Mouse (Mus musculus) limb, embryonic 11.5 days (tissue): ENCODE data around the gene Acads. TPM values are rescaled to one million over a fixed set of nuclear protein-coding genes. Genes with fewer than 3 reads are reported as not detected.

Experiments used
- ATAC-seq: fragments of 200-750 bp; cut with Nextera tagmentation; 2 replicates; pipeline ENCODE4 v1.8.0; 2017; ENCODE audit warnings: low read depth; ENCODE audit not compliant: insufficient number of reproducible peaks, low FRiP score, low TSS enrichment
- DNase-seq: peaks from one replicate; pipeline ENCODE4 v3.0.0-alpha.2; 2015; ENCODE audit warnings: low spot score
- H3K27ac ChIP-seq: fragments of 300-500 bp; sonication (generic); replicated peaks from 2 replicates; pipeline ENCODE4 v1.5.1; 2014; ENCODE audit warnings: low read depth, mild to moderate bottlenecking, low read length
- H3K27me3 ChIP-seq: fragments of 300-500 bp; sonication (generic); 2 replicates; pipeline ENCODE4 v1.6.1; 2014; ENCODE audit warnings: mild to moderate bottlenecking, low read length, mixed read lengths; ENCODE audit not compliant: control insufficient read depth, insufficient read depth
- H3K36me3 ChIP-seq: fragments of 300-500 bp; sonication (generic); 2 replicates; pipeline ENCODE4 v1.6.1; 2014; ENCODE audit warnings: mild to moderate bottlenecking, low read length, moderate library complexity, mixed read lengths; ENCODE audit not compliant: control insufficient read depth, insufficient read depth
- H3K4me1 ChIP-seq: fragments of 300-500 bp; sonication (generic); 2 replicates; pipeline ENCODE4 v1.6.1; 2014; ENCODE audit warnings: low read length, mixed read lengths; ENCODE audit not compliant: control insufficient read depth, insufficient read depth
- H3K4me2 ChIP-seq: fragments of 300-500 bp; sonication (generic); 2 replicates; pipeline ENCODE4 v1.6.1; 2014; ENCODE audit warnings: low read depth, mild to moderate bottlenecking, moderate library complexity; ENCODE audit not compliant: severe bottlenecking
- H3K4me3 ChIP-seq: fragments of 300-500 bp; sonication (generic); 2 replicates; pipeline ENCODE4 v1.5.1; 2014; ENCODE audit warnings: low read depth, low read length
- H3K9ac ChIP-seq: fragments of 300-500 bp; sonication (generic); 2 replicates; pipeline ENCODE4 v1.6.1; 2014; ENCODE audit warnings: mild to moderate bottlenecking, low read length
- H3K9me3 ChIP-seq: fragments of 300-500 bp; sonication (generic); 2 replicates; pipeline ENCODE4 v1.6.1; 2016; ENCODE audit warnings: low read length; ENCODE audit not compliant: control insufficient read depth
- WGBS: fragments of 180-500 bp; shearing (Covaris S2); extraction: QIAGEN DNeasy Blood & Tissue Kit; methylation state at CpG from one replicate; pipeline ENCODE4 v1.1.7; 2014; 5-methylcytosine and 5-hydroxymethylcytosine counted together
- polyA plus RNA-seq: library from polyadenylated mRNA; unstranded; fragments of >200 nt; fragmentation: Nextera tagmentation; extraction: Ambion mirVana; gene quantifications from 2 replicates; pipeline ENCODE4 v1.2.1, GENCODE M21; 2014

Gene Acads
- polyA plus RNA-seq, 1 experiment from 2014 or later: 49.3 TPM

DNA sequence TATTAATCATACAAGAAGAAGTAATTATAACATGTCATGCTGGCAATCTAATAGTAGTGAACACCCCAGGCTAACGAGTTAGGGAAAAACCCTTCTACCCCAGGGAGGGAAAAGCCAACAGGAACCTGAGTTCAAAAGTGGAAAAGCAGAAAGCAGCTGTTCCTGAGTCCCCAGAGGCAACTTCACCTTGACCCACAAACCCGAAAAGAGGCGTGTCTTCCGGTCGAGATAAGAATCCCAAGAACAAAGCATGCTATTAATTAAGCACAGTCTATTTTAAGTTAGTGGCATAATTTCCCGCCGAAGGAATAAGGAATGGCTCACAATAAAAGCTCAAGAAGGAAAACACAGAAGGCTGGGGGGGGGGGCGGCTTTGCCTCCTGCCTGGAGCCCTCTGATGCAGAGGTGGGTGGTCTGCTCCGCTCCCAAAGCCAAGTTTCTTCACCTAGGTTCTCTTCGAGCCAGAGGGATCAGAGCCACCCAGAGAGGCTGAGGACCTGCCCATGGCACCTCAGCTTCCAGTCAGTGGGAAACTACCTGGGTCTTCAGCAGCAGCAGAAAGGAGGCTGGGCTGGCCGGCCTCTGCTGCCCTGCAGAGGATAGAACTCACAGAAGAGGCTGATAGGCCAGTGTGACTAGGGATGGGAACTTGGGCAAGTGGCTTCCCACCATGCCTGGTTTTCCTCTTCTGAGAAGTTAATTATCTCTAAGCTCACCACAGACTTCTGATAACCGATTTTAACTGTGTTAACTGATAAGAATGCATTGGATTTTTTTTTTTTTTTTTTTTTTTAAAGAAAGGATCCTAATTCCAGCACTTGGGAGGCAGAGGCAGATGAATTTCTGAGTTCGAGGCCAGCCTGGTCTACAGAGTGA is 42.2 kb upstream of the Acads start:
- ATAC-seq: no peak
- WGBS: 27% methylated on average over 13 of the region's 13 CpGs
- Histone ChIP-seq H3K27me3 (no peaks in the 10 kb centered on the region), H3K4me3 (no peak overlapping the region), H3K4me2 (no peak overlapping the region), H3K9ac (no peak overlapping the region), H3K9me3 (no peaks in the 10 kb centered on the region), H3K27ac (no peak overlapping the region), H3K4me1 (peaks cover 8% of the 10 kb centered on the region), H3K36me3 (no peaks in the 10 kb centered on the region)
- DNase-seq: peak; percentile 42

DNA sequence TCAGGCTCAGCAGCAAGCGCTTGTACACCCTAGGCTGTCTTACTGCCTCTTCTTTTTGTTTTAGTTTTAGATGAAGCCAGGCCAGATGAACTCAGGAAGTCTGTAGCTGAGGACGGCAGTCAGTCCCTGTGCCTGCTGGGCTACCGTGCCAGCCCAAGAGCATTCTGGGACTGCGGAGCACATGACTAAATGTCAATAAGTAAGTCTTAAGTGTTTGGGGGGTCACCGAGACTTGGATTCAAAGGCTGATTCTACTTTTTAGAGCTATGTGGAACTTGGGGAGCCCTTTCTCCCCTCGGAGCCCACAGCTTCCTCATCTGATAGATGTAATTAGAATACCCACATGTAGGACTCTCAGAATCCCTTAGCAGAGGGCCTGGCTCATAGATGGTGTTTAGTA is 41.5 kb upstream of the Acads start:
- no peaks in the 10 kb centered on the region for H3K9me3 ChIP-seq
- H3K4me2 ChIP-seq: no peak overlapping the region
- ATAC-seq: no peak
- 64% methylated on average over 6 of the region's 6 CpGs for WGBS
- H3K4me3 ChIP-seq: no peak overlapping the region
- DNase-seq: no peak
- H3K27me3 ChIP-seq: no peaks in the 10 kb centered on the region
- H3K36me3 ChIP-seq: no peaks in the 10 kb centered on the region
- no peak overlapping the region for H3K27ac ChIP-seq
- peaks cover 14% of the 10 kb centered on the region for H3K4me1 ChIP-seq
- H3K9ac ChIP-seq: no peak overlapping the region

DNA sequence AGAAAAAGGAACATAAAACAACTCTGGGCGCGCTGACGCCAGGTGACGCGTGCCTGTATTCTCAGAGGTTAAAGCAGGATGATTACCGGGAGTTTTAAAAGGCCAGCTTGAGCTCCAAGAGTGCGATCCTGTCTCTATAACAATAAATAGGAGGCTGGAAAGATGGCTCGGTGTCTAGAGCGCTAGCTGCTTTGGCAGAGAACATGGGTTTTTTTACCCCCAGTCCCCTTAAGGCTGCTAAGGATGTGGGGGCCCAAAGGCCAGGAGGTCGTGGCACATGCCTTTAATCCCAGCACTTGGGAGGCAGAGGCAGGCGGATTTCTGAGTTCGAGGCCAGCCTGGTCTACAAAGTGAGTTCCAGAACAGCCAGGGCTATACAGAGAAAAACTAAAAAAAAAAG is 40.0 kb upstream of the Acads start:
- H3K36me3 ChIP-seq: no peaks in the 10 kb centered on the region
- H3K4me2 ChIP-seq: peak overlapping the region; percentile 81
- 39% methylated on average over 12 of the region's 12 CpGs for WGBS
- H3K27me3 ChIP-seq: no peaks in the 10 kb centered on the region
- peak overlapping the region; percentile 58 for H3K9ac ChIP-seq
- H3K27ac ChIP-seq: peak overlapping the region; percentile 90
- ATAC-seq (no peak), DNase-seq (no peak)
- peaks cover 22% of the 10 kb centered on the region for H3K4me1 ChIP-seq
- H3K4me3 ChIP-seq: peak overlapping the region; percentile 100
- no peaks in the 10 kb centered on the region for H3K9me3 ChIP-seq

DNA sequence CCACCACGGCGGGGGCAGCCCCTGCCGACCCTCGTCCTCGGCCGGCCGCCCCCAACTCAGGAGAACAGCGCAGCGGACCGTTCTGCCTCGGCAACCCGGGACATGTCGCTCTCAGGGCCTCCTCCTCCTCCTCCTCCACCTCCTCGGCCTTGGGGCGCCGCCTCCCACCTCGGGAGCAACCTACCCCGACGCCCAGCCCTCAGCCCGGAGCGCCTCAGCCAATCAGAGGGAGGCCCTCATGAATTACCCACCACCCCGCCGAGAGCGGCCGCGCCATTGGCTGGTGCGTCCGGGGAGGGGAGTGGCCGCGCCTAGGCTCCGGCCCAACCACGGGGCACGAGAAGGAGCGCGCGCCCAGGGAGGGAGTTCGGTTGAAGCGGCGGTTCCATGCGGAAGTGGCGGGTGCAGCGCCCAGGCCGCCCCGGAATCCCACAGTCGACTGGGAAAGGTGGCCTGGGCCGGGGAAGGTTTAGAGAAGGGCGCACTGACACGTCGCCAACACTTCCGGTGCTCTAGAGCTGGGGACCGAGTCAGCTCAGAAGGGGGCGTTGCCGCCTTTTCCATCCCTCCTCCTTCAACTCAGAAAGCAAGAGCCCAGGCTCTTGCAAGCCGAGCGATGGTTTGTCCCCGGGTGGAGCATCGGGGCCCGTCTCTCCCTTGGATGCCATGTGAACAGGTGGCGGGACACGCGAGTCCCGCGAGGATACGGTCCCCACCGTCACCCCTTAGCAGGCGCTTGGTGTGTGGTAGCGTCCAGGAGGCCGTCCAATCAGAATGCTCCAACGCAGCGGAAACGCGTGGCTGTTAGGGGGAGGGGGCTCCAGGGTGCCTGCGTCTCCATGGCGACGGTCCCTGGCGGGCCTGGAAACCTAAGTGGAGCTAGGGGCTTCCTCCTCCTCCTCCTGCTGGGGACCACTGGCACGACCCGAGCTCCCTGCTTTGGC is 39.2 kb upstream of the Acads start, which contains the start of gene Mlec:
TSS of gene Mlec (minus strand) at position 140 of the 944 bp plus-strand sequence.
- ATAC-seq (peak; percentile 96), DNase-seq (peak; percentile 99)
- peak within 1 kb of the TSS; percentile 81 for H3K4me2 ChIP-seq
- H3K9ac ChIP-seq: peak within 1 kb of the TSS; percentile 96
- no peaks in the 10 kb centered on the region for H3K36me3 ChIP-seq
- no peaks in the 10 kb centered on the region for H3K9me3 ChIP-seq
- WGBS: under 1% methylated on average over 72 of the region's 78 CpGs
- peaks cover 22% of the 10 kb centered on the region for H3K4me1 ChIP-seq
- H3K27me3 ChIP-seq: no peaks in the 10 kb centered on the region
- H3K4me3 ChIP-seq: peak within 1 kb of the TSS; percentile 100
- peak within 1 kb of the TSS; percentile 90 for H3K27ac ChIP-seq

DNA sequence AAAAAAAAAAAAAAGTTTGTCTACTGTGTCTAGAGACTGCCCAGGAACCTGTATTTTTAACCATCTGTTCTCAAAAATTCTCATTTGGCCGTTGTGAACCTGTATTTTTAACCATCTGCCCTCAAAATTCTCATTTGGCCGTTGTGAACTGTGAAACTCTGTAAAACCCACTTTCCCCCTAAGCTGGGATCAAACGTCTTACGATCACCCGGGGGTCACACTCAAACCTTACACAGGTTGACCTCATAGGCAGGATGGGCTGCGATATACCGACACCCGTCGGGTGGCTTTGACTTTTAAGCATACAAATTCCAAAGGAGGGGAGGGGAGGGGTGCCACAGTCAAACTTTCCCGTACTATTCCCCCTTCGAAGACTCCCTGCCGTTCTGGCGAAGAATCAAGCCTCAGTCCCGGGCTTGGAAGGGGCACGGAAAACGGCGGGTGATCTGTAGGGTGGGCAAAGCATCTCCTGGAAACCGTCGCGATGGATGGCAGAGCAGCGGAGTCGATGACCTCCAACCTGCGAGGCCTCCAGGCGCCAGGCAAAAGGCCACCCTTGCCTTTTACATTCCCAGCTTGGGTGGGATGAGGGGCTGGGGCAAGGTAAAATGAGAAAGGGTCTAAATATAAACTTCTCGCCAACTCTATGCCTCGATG is 37.9 kb upstream of the Acads start:
- ATAC-seq (no peak), DNase-seq (peak; percentile 59)
- Histone ChIP-seq H3K9me3 (no peaks in the 10 kb centered on the region), H3K27me3 (no peaks in the 10 kb centered on the region), H3K4me3 (peak overlapping the region; percentile 100), H3K9ac (peak overlapping the region; percentile 96), H3K36me3 (no peaks in the 10 kb centered on the region), H3K27ac (peak overlapping the region; percentile 86; the same call in 1 of the 2 replicates), H3K4me1 (peaks cover 22% of the 10 kb centered on the region), H3K4me2 (peak overlapping the region; percentile 81)
- WGBS: under 1% methylated on average over 26 of the region's 26 CpGs

DNA sequence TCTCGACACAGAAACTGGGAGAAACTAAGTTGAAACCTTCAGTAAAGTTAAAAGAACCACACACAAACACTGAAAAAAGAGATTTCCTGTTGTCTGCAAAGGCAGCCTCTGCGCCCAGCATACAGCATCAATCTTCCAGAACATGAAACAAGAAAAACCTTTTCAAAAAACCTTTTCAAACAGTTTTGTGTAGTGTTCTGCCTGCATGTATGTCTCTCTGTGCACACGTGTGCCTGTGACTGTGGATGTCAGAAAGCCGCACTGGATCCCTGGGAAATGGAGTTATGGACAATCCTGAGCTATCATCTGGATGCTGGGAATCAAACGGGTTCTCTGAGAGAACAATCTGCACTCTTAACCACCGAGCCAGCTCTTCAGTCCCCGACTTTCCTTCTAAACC is 37.3 kb upstream of the Acads start:
- Histone ChIP-seq H3K27me3 (no peaks in the 10 kb centered on the region), H3K36me3 (no peaks in the 10 kb centered on the region), H3K4me3 (peak overlapping the region; percentile 100), H3K4me1 (peaks cover 21% of the 10 kb centered on the region), H3K9me3 (no peaks in the 10 kb centered on the region), H3K27ac (no peak overlapping the region), H3K4me2 (peak overlapping the region; percentile 81), H3K9ac (no peak overlapping the region)
- 62% methylated on average over 7 of the region's 7 CpGs for WGBS
- no peak for DNase-seq
- no peak for ATAC-seq

DNA sequence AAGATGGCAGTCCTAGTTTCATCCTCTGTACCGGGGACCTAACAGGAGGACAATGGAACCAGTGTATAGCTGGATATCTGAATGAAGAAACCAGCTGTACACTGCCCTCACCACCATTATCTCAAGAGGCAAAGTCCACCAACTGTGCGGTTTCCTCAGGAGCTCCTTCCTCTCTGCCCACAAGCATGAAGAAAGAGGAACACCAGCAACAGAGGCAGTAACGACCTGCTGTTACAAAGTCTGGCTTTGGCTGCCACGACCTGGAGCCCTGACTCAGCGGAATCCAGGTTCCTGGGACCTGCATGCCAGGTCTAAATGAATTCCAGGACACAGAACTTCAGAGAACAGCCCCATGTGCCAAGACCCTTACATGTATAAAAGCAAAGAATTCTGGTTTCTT is 36.7 kb upstream of the Acads start:
- H3K9me3 ChIP-seq: no peaks in the 10 kb centered on the region
- peaks cover 19% of the 10 kb centered on the region for H3K4me1 ChIP-seq
- peak overlapping the region; percentile 81 for H3K4me2 ChIP-seq
- H3K36me3 ChIP-seq: peaks cover 3% of the 10 kb centered on the region; the same call in 1 of the 2 replicates
- H3K27ac ChIP-seq: peak overlapping the region; percentile 10; the same call in 1 of the 2 replicates
- WGBS: 43% methylated on average over 5 of the region's 5 CpGs
- no peaks in the 10 kb centered on the region for H3K27me3 ChIP-seq
- no peak overlapping the region; the same call in 1 of the 2 replicates for H3K4me3 ChIP-seq
- no peak overlapping the region for H3K9ac ChIP-seq
- no peak for DNase-seq
- no peak for ATAC-seq
